Mouse (Mus musculus): Measurements from ENCODE around the gene Ank2.

GRCm38 (mm10) chr3:127246989-127247708 is 252.0 kb downstream of the Ank2 start:
- TF ChIP-seq GATA1 (IDR thresholded peaks at IDR 0.05; ENCODE audit: borderline replicate concordance, low read length): no peak
- no peak for TF ChIP-seq FLI1 (IDR thresholded peaks at IDR 0.05; ENCODE audit: low read length)
